Mouse (Mus musculus): ENCODE data around the gene Mif.

DNA sequence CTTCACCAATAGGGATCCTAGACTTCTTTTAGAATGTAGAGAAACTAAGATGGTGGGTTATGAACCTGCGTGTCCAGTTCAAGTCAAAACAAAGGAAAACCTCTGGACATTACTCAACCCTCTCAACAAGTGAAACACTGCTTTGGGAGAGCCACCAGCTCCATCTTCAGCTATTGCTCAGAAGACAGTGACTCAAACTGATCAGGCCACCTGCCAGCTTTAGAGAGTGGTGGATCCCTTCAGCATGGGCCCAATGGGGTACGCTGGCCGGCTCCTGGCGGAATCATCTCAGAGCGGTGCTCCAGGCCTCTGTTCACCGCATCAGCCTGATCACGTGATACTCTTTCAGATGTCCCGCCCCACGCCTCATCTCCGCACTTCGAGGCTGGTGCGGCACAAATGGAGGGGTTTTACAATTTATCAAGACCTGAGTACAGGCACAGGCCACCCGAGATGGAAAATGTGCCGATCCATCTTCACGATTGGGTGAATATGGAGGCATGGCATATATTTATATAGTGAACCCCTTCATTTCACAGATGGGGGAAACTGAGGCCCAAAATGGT is 4.5 kb downstream of the Mif start:
- TF ChIP-seq ZNF384 (IDR thresholded peaks at IDR 0.05; ENCODE audit: low read depth, low read length) (no peak), USF1 (IDR thresholded peaks at IDR 0.05; ENCODE audit: low read depth, low read length) (no peak), ZMIZ1 (IDR thresholded peaks at IDR 0.05; ENCODE audit: low read depth, low read length) (no peak), POLR2AphosphoS2 (IDR thresholded peaks at IDR 0.05; ENCODE audit: low read depth, low read length) (no peak), MAX (IDR thresholded peaks at IDR 0.05; ENCODE audit: low read length) (no peak), MYC (IDR thresholded peaks at IDR 0.05; ENCODE audit: low read depth, low read length) (no peak), ELF1 (IDR thresholded peaks at IDR 0.05; ENCODE audit: low read depth, low read length) (no peak), CTCF (conservative IDR thresholded peaks at IDR 0.05 in 1 of 2, IDR thresholded peaks at IDR 0.05 in 1 of 2; ENCODE audit: low read depth in 2 of 2, low read length in 2 of 2) (no peak), KAT2A (IDR thresholded peaks at IDR 0.05; ENCODE audit: insufficient replicate concordance, low read length) (no peak), UBTF (IDR thresholded peaks at IDR 0.05; ENCODE audit: low read depth, low read length) (no peak), EP300 (IDR thresholded peaks at IDR 0.05; ENCODE audit: low read length) (no peak), SMC3 (IDR thresholded peaks at IDR 0.05; ENCODE audit: low read depth, low read length) (no peak)
